Mouse (Mus musculus) erythroblast, embryonic 14.5 days (primary cell): ENCODE measurements around the gene Pax8.

Experiments used
- GATA1 ChIP-seq: IDR thresholded peaks from 2 replicates; pipeline ENCODE4 v1.6.1; 2012; ENCODE audit warnings: low read length, inconsistent platforms, mixed read lengths
- TAL1 ChIP-seq: IDR thresholded peaks from 3 replicates; pipeline ENCODE4 v1.6.1; 2012; ENCODE audit warnings: low read length, inconsistent platforms, mixed read lengths

DNA sequence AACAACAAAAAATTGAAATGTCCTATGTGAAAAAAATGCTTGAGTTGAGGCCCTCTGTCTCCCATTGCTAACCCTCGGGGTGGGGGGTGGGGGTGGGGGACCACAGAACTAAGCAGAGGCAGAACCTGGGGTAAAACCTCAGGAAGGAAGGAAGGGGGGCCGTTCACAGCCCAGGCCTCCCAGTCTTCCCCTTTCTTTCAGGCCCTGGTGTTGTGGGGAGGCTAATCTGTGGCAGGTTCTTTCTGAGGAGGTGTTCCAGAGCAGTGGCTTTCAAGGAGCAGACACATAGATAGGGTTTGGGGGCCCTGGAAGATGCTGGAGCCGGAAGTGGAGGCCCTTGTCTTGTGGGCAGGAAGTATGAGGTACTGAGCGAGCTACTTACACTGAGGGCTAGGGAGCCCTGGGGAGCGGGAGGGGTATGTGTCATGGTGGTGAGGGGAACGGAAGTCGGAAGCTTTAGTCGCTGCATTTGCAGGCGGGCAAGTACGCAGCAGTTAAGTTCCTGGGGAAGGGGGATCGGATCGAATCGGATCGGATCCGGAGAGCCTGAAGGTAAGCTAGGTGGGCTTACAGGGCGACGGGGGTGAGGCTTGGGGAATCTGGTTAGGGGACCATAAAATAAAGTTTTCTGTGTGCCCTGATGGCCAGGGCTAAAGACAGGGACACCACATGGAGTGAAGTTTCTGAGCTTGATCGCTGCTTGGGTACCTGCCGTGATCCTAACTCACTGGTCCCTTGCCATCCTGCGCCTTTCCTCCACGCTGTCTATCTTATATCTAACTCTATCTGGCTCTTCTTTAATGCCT lies 89.0 kb downstream of the Pax8 start:
- TF ChIP-seq GATA1 (no peak), TAL1 (no peak)
